Mouse (Mus musculus): Measurements from ENCODE around the gene Pon3. TPM values are rescaled to one million over a fixed set of nuclear protein-coding genes. Genes with fewer than 3 reads are reported as not detected.

Pon3 gene
- polyA plus RNA-seq, 1 experiment from 2014 or later = 10.3 TPM

DNA sequence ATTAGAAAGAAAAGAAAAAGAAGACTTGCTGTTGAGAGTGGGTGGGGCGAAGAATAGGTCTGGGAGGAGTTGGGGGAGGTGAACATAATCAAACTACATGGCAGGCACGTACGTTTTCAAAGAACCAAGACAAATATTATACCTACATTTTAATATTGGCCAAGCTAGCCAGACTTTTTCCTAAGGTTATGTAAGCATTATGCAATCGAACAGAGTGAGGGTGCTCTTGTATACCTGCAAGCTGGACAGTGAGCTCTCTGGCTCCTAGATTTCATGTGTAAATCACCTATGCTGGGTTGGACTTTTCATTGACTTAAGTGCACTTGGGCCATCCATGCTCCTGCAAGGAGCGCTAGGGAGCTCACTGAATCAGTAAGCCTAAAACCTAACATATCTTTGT lies 57.5 kb downstream of the Pon3 start:
- no peak for ATAC-seq (ENCODE audit: low FRiP score, low TSS enrichment)
- H3K4me2 ChIP-seq (replicated peaks; ENCODE audit: low read depth, low read length) = no peak overlapping the region
- no peaks in the 10 kb centered on the region for H3K36me3 ChIP-seq (ENCODE audit: control insufficient read depth, insufficient read depth, low read length)
- no peak overlapping the region for H3K9ac ChIP-seq (ENCODE audit: low read depth, low read length)
- no peak overlapping the region for H3K4me3 ChIP-seq (ENCODE audit: low read length)
- no peaks in the 10 kb centered on the region for H3K4me1 ChIP-seq (ENCODE audit: control insufficient read depth, insufficient read depth, low read length)
- no peak overlapping the region for H3K27ac ChIP-seq (ENCODE audit: low read depth, low read length)
- WGBS = 97% methylated on average over 5 of the region's 5 CpGs
- peaks cover 2% of the 10 kb centered on the region; the same call in 1 of the 2 replicates for H3K9me3 ChIP-seq (ENCODE audit: control insufficient read depth, low read length)
- H3K27me3 ChIP-seq (ENCODE audit: control insufficient read depth, insufficient read depth, low read length) = no peaks in the 10 kb centered on the region

DNA sequence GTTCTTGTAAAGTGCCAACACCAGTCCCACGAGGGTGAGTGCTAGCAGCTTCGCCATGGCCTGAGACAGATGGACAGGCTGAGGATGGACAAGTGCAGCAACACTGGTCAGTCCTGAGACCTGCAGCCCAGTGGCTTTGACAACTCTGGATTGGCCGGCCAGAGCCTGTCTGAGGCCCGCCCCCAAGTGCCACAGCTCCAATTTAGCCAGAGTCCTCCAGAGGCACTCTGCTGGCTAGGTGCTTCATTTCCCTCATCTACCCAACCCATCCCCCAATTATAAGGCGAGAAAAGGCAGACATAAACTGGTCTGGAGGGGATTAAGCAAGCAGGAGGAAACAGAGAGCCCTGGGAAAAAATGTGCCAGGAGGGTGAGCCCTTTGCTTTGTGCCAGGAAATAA lies 62.4 kb downstream of the Pon3 start, which contains the start of gene Pon1:
Gene Pon1, minus strand, starts transcription at position 254 of the 400 bp plus-strand sequence.
- Histone ChIP-seq H3K27me3 (ENCODE audit: control insufficient read depth, insufficient read depth, low read length) (no peaks in the 10 kb centered on the region), H3K4me2 (replicated peaks; ENCODE audit: low read depth, low read length) (no peak within 1 kb of the TSS), H3K36me3 (ENCODE audit: control insufficient read depth, insufficient read depth, low read length) (no peaks in the 10 kb centered on the region), H3K9me3 (ENCODE audit: control insufficient read depth, low read length) (peaks cover 2% of the 10 kb centered on the region; the same call in 1 of the 2 replicates), H3K9ac (ENCODE audit: low read depth, low read length) (no peak within 1 kb of the TSS), H3K4me3 (ENCODE audit: low read length) (no peak within 1 kb of the TSS), H3K4me1 (ENCODE audit: control insufficient read depth, insufficient read depth, low read length) (no peaks in the 10 kb centered on the region), H3K27ac (ENCODE audit: low read depth, low read length) (no peak within 1 kb of the TSS)
- WGBS = 41% methylated on average over 5 of the region's 5 CpGs
- no peak for ATAC-seq (ENCODE audit: low FRiP score, low TSS enrichment)

DNA sequence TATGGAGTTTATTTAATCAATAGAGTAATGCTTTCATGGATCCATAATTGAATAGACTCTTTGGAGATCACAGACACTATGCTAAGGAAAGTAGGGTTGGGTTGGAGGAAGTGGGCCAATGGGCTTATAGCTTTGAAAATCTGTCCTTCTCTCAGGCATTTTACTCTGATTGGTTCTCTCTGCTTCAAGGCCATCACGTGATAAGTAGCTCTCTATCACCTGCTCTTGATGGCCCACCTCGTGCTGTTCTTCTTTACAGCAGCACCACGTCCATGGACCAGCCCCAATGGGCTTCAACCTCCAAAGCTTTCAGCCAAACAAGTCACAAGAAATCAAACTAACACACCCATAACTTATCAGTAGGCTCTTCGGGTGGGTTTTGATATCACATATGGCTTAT lies 65.3 kb downstream of the Pon3 start:
- no peaks in the 10 kb centered on the region for H3K27me3 ChIP-seq (ENCODE audit: control insufficient read depth, insufficient read depth, low read length)
- H3K9me3 ChIP-seq (ENCODE audit: control insufficient read depth, low read length) = no peaks in the 10 kb centered on the region
- WGBS = 85% methylated on average over 4 of the region's 4 CpGs
- H3K9ac ChIP-seq (ENCODE audit: low read depth, low read length) = no peak overlapping the region
- H3K4me2 ChIP-seq (replicated peaks; ENCODE audit: low read depth, low read length) = no peak overlapping the region
- ATAC-seq (ENCODE audit: low FRiP score, low TSS enrichment) = no peak
- no peak overlapping the region for H3K27ac ChIP-seq (ENCODE audit: low read depth, low read length)
- no peaks in the 10 kb centered on the region for H3K4me1 ChIP-seq (ENCODE audit: control insufficient read depth, insufficient read depth, low read length)
- H3K36me3 ChIP-seq (ENCODE audit: control insufficient read depth, insufficient read depth, low read length) = no peaks in the 10 kb centered on the region
- no peak overlapping the region for H3K4me3 ChIP-seq (ENCODE audit: low read length)

DNA sequence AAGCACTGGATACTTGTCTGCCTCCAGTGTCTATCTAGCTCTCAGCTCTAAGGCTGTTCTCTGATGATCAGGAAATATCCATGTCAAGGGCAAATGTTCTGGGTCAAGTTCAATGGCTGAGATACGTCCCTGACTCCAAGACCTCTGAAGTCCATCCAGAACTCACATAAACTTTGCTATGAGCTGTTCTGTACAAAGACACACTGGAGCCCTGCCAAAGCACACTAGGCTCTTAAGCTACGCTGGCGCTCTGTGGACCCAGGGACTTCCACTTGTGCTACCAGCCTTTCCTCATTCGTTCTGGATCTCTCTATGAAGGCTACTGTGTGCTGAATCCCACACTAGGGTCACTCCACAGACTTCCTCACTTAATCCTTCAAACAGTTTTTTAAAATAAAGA lies 66.6 kb downstream of the Pon3 start:
- no peak overlapping the region for H3K4me3 ChIP-seq (ENCODE audit: low read length)
- no peak overlapping the region for H3K9ac ChIP-seq (ENCODE audit: low read depth, low read length)
- H3K36me3 ChIP-seq (ENCODE audit: control insufficient read depth, insufficient read depth, low read length) = no peaks in the 10 kb centered on the region
- no peak overlapping the region for H3K4me2 ChIP-seq (replicated peaks; ENCODE audit: low read depth, low read length)
- no peak for ATAC-seq (ENCODE audit: low FRiP score, low TSS enrichment)
- H3K27me3 ChIP-seq (ENCODE audit: control insufficient read depth, insufficient read depth, low read length) = no peaks in the 10 kb centered on the region
- H3K4me1 ChIP-seq (ENCODE audit: control insufficient read depth, insufficient read depth, low read length) = no peaks in the 10 kb centered on the region
- H3K9me3 ChIP-seq (ENCODE audit: control insufficient read depth, low read length) = no peaks in the 10 kb centered on the region
- 52% methylated on average over 4 of the region's 4 CpGs for WGBS
- H3K27ac ChIP-seq (ENCODE audit: low read depth, low read length) = no peak overlapping the region

DNA sequence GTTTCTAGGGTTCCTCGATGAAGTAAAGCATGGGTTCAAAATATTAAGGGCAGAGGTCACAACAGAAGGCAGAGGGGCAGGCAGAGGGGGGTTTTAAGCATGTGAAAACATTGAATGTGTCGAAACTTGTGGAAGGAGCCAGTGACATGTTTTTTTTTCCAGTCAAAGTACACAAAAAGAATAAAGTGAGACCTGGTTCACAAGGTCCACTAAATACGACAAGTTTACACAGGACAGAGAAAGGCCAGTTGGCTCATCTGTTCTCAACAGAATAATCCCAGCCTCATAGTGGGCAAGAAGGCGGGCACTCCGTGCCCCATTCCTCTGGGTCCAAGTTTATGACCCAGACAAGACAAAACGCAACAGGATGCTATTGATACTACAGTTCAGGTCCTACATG lies 67.1 kb downstream of the Pon3 start:
- no peaks in the 10 kb centered on the region for H3K27me3 ChIP-seq (ENCODE audit: control insufficient read depth, insufficient read depth, low read length)
- 34% methylated on average over 6 of the region's 6 CpGs for WGBS
- no peak overlapping the region for H3K4me2 ChIP-seq (replicated peaks; ENCODE audit: low read depth, low read length)
- H3K36me3 ChIP-seq (ENCODE audit: control insufficient read depth, insufficient read depth, low read length) = no peaks in the 10 kb centered on the region
- H3K4me3 ChIP-seq (ENCODE audit: low read length) = no peak overlapping the region
- H3K27ac ChIP-seq (ENCODE audit: low read depth, low read length) = no peak overlapping the region
- H3K9me3 ChIP-seq (ENCODE audit: control insufficient read depth, low read length) = no peaks in the 10 kb centered on the region
- no peak overlapping the region for H3K9ac ChIP-seq (ENCODE audit: low read depth, low read length)
- ATAC-seq (ENCODE audit: low FRiP score, low TSS enrichment) = no peak
- H3K4me1 ChIP-seq (ENCODE audit: control insufficient read depth, insufficient read depth, low read length) = no peaks in the 10 kb centered on the region

DNA sequence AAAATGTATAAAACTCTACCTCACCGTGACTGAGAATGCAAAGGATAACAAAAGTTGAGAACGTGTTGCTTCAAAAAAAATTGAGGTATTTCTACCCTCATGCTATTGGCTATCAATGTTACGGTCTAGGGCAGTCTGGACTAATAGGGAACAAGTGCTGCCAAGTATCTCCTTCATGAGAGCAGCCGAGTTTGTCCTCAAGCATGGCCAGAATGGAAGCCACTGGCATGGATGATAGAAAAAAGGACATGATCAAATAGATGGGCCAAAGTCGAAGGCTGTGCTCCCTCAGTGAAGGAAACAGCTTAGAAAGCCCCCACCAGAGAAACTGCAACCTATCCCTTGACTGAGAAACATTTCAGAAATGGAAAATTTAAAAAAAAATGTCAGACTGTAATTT lies 68.0 kb downstream of the Pon3 start:
- Histone ChIP-seq H3K9me3 (ENCODE audit: control insufficient read depth, low read length) (no peaks in the 10 kb centered on the region), H3K36me3 (ENCODE audit: control insufficient read depth, insufficient read depth, low read length) (no peaks in the 10 kb centered on the region), H3K9ac (ENCODE audit: low read depth, low read length) (no peak overlapping the region), H3K4me2 (replicated peaks; ENCODE audit: low read depth, low read length) (no peak overlapping the region), H3K4me3 (ENCODE audit: low read length) (no peak overlapping the region), H3K27me3 (ENCODE audit: control insufficient read depth, insufficient read depth, low read length) (no peaks in the 10 kb centered on the region), H3K27ac (ENCODE audit: low read depth, low read length) (no peak overlapping the region), H3K4me1 (ENCODE audit: control insufficient read depth, insufficient read depth, low read length) (no peaks in the 10 kb centered on the region)
- 88% methylated on average over 5 of the region's 5 CpGs for whole genome bisulfite sequencing
- ATAC-seq (ENCODE audit: low FRiP score, low TSS enrichment) = no peak

DNA sequence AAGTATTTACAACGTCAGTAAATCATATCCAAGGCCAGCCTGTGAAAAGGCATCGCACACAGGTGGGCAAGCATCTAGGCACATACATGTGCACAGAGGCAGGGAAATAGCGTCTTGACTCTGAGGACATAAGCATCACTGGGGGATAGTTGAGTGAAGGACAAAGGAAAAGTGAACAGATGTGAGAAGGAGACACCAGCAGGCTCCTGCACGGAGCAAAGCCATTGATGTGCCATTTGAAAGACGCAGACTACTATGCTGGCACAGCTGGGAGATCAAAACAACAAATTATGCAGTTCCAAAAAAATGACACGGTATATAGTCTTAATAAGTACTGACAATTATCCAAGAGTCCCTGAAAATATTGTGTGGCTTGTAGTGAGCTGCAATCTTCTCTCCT lies 68.5 kb downstream of the Pon3 start:
- no peak for ATAC-seq (ENCODE audit: low FRiP score, low TSS enrichment)
- Histone ChIP-seq H3K9ac (ENCODE audit: low read depth, low read length) (no peak overlapping the region), H3K27me3 (ENCODE audit: control insufficient read depth, insufficient read depth, low read length) (no peaks in the 10 kb centered on the region), H3K4me1 (ENCODE audit: control insufficient read depth, insufficient read depth, low read length) (no peaks in the 10 kb centered on the region), H3K4me3 (ENCODE audit: low read length) (no peak overlapping the region), H3K36me3 (ENCODE audit: control insufficient read depth, insufficient read depth, low read length) (no peaks in the 10 kb centered on the region), H3K27ac (ENCODE audit: low read depth, low read length) (no peak overlapping the region), H3K9me3 (ENCODE audit: control insufficient read depth, low read length) (no peaks in the 10 kb centered on the region), H3K4me2 (replicated peaks; ENCODE audit: low read depth, low read length) (no peak overlapping the region)
- WGBS = 81% methylated on average over 6 of the region's 6 CpGs

DNA sequence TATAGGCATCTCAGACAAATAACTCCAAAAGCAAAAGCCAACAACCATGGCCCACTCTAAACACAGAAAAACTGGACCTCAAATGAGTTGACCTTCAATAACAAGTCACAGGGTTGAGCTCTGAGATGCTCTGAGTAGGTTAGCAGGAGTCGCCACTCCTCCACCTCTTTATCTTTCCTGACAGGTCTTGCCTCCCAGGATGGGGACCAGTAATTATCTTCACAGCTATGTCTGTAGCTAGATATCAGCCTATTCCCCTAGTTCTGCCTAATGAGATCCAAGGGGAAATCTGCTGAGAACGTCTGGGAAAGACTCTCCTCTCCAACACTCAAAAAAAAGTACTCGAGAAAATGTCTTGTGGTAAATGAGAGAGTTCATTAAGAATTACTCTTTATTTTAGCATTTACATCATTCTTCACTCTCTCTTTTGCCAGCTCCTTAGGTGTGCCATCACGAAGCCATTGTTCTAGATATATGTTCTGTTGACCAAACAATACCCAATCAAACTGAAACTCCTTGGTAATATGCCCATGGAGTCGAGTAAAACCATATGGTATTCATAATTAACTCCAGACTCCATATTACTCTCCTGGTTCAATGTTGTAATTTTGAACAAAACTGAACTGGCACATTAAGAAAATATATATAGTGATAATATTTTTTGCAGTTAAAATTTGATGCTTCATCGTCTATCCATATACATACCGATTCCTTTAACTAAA lies 69.7 kb downstream of the Pon3 start:
- WGBS = 83% methylated on average over 7 of the region's 7 CpGs
- H3K4me2 ChIP-seq (replicated peaks; ENCODE audit: low read depth, low read length) = no peak overlapping the region
- no peak overlapping the region for H3K4me3 ChIP-seq (ENCODE audit: low read length)
- H3K27me3 ChIP-seq (ENCODE audit: control insufficient read depth, insufficient read depth, low read length) = no peaks in the 10 kb centered on the region
- no peak overlapping the region for H3K27ac ChIP-seq (ENCODE audit: low read depth, low read length)
- H3K9ac ChIP-seq (ENCODE audit: low read depth, low read length) = no peak overlapping the region
- H3K4me1 ChIP-seq (ENCODE audit: control insufficient read depth, insufficient read depth, low read length) = no peaks in the 10 kb centered on the region
- no peak for ATAC-seq (ENCODE audit: low FRiP score, low TSS enrichment)
- H3K36me3 ChIP-seq (ENCODE audit: control insufficient read depth, insufficient read depth, low read length) = no peaks in the 10 kb centered on the region
- no peaks in the 10 kb centered on the region for H3K9me3 ChIP-seq (ENCODE audit: control insufficient read depth, low read length)

DNA sequence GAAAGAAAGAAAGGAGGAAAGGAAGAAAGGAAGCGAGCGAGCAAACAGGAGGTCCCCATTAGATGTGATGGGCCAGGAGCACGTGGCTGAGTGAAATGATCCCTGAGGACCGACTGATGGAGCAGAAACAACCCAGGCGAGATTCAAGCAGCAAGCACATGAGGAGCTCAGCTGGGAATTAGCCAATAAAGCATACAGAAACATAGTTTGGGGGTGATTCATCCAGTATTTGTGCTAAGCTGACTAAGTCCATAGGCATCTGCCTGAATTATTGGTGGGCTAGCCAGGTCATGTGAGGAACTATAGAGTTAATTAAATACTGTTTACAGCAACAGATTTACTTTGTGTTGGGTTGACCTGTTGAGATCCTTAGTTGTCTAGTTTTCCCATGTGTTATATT lies 75.4 kb downstream of the Pon3 start:
- no peak overlapping the region for H3K4me2 ChIP-seq (replicated peaks; ENCODE audit: low read depth, low read length)
- no peaks in the 10 kb centered on the region for H3K36me3 ChIP-seq (ENCODE audit: control insufficient read depth, insufficient read depth, low read length)
- no peak overlapping the region for H3K4me3 ChIP-seq (ENCODE audit: low read length)
- no peak overlapping the region for H3K27ac ChIP-seq (ENCODE audit: low read depth, low read length)
- H3K9me3 ChIP-seq (ENCODE audit: control insufficient read depth, low read length) = no peaks in the 10 kb centered on the region
- H3K4me1 ChIP-seq (ENCODE audit: control insufficient read depth, insufficient read depth, low read length) = peaks cover 4% of the 10 kb centered on the region; the same call in 1 of the 2 replicates
- WGBS = 72% methylated on average over 5 of the region's 5 CpGs
- no peak for ATAC-seq (ENCODE audit: low FRiP score, low TSS enrichment)
- no peak overlapping the region for H3K9ac ChIP-seq (ENCODE audit: low read depth, low read length)
- H3K27me3 ChIP-seq (ENCODE audit: control insufficient read depth, insufficient read depth, low read length) = no peaks in the 10 kb centered on the region
